Mouse (Mus musculus) c-Kit-positive CD71-positive TER-119-negative erythroid progenitor cells, embryonic 14.5 days (primary cell): ENCODE results near the gene Fads6.

Experiments
- DNase-seq: peaks from one replicate; pipeline ENCODE4 v3.0.0-alpha.2; 2013; ENCODE audit warnings: low read depth

Gene Fads6

GRCm38 (mm10) chr11:115297214-115297826 lies at the start of gene Fads6:
TSS of gene Fads6 (minus strand) at chr11:115297663.
- DNase-seq, result no peak

GRCm38 (mm10) chr11:115345515-115345914 lies 48.1 kb upstream of the Fads6 start:
- DNase-seq, result no peak

- DNase-seq, result no peak
These were observed 47.5 kb upstream of the Fads6 start for GRCm38 (mm10) chr11:115344967-115345366.

GRCm38 (mm10) chr11:115341866-115342265 lies 44.4 kb upstream of the Fads6 start:
- DNase-seq, result no peak

GRCm38 (mm10) chr11:115341246-115341645 lies 43.8 kb upstream of the Fads6 start:
- DNase-seq, result no peak

GRCm38 (mm10) chr11:115337826-115338225 lies 40.4 kb upstream of the Fads6 start:
- DNase-seq, result no peak

GRCm38 (mm10) chr11:115337350-115337749 lies 39.9 kb upstream of the Fads6 start:
- DNase-seq, result no peak

- DNase-seq, result no peak
These were observed 38.7 kb upstream of the Fads6 start for GRCm38 (mm10) chr11:115336115-115336514.

GRCm38 (mm10) chr11:115335223-115335622 lies 37.8 kb upstream of the Fads6 start:
- no peak for DNase-seq

GRCm38 (mm10) chr11:115334531-115334930 lies 37.1 kb upstream of the Fads6 start, which contains the start of gene Otop3:
TSS of gene Otop3 (plus strand) at chr11:115334731.
- DNase-seq, result no peak

GRCm38 (mm10) chr11:115329339-115329738 lies 31.9 kb upstream of the Fads6 start:
- no peak for DNase-seq

GRCm38 (mm10) chr11:115326730-115327129 lies 29.3 kb upstream of the Fads6 start:
- DNase-seq, result no peak

GRCm38 (mm10) chr11:115323354-115323753 lies 25.9 kb upstream of the Fads6 start:
- no peak for DNase-seq

GRCm38 (mm10) chr11:115321906-115322693 lies 24.6 kb upstream of the Fads6 start, which contains the start of gene Ush1g:
TSS of gene Ush1g (minus strand) at chr11:115322041.
- DNase-seq, result peak; percentile 27

- DNase-seq, result no peak
These were observed 22.4 kb upstream of the Fads6 start for GRCm38 (mm10) chr11:115319704-115320383.

- DNase-seq, result no peak
These were observed 21.0 kb upstream of the Fads6 start for GRCm38 (mm10) chr11:115318245-115319027.

GRCm38 (mm10) chr11:115317204-115317603 lies 19.7 kb upstream of the Fads6 start:
- DNase-seq, result no peak

GRCm38 (mm10) chr11:115314249-115314648 lies 16.8 kb upstream of the Fads6 start:
- DNase-seq, result no peak

GRCm38 (mm10) chr11:115308781-115309180 lies 11.3 kb upstream of the Fads6 start:
- DNase-seq, result no peak

- DNase-seq, result no peak
These were observed 9.4 kb upstream of the Fads6 start, which contains the start of gene Otop2 for GRCm38 (mm10) chr11:115306863-115307262. TSS of gene Otop2 (plus strand) at chr11:115307163.

GRCm38 (mm10) chr11:115303167-115303566 lies 5.7 kb upstream of the Fads6 start:
- DNase-seq, result no peak

GRCm38 (mm10) chr11:115301351-115301750 lies 3.9 kb upstream of the Fads6 start:
- DNase-seq, result no peak
